Mouse (Mus musculus) G1E (cell line): ENCODE results near the gene Gprin3. TPM values are rescaled to one million over a fixed set of nuclear protein-coding genes. Genes with fewer than 3 reads are reported as not detected.

Experiments
- ATAC-seq: 2 replicates; pipeline ENCODE4 v1.8.0; 2016; ENCODE audit warnings: mild to moderate bottlenecking; ENCODE audit not compliant: insufficient number of reproducible peaks, poor library complexity, low FRiP score, severe bottlenecking; ENCODE audit errors: extremely low read depth
- DNase-seq: peaks from one replicate; pipeline ENCODE4 v3.0.0; 2012; ENCODE audit warnings: low spot score
- H3K27me3 ChIP-seq: 2 replicates; pipeline ENCODE4 v1.6.1; 2012; ENCODE audit warnings: mild to moderate bottlenecking, low read length, inconsistent platforms; ENCODE audit not compliant: insufficient read depth
- H3K36me3 ChIP-seq: replicated peaks from 2 replicates; pipeline ENCODE3; 2012; ENCODE audit warnings: mild to moderate bottlenecking, inconsistent platforms
- H3K4me1 ChIP-seq: 2 replicates; pipeline ENCODE4 v1.6.1; 2012; ENCODE audit warnings: low read depth, low read length, inconsistent platforms, mixed read lengths; ENCODE audit not compliant: insufficient read depth
- H3K4me3 ChIP-seq: 2 replicates; pipeline ENCODE4 v1.5.1; 2012; ENCODE audit warnings: low read depth, mild to moderate bottlenecking, inconsistent platforms, low read length, moderate library complexity, mixed read lengths
- H3K9me3 ChIP-seq: replicated peaks from 2 replicates; pipeline ENCODE4 v1.6.1; 2012; ENCODE audit warnings: inconsistent platforms
- CTCF ChIP-seq: IDR thresholded peaks from 2 replicates; pipeline ENCODE4 v1.5.1; 2012; ENCODE audit warnings: low read depth, low read length, inconsistent platforms, mixed read lengths
- GATA1 ChIP-seq: IDR thresholded peaks from 2 replicates; pipeline ENCODE4 v1.6.1; 2012; ENCODE audit warnings: borderline replicate concordance, low read length, inconsistent platforms, mixed read lengths
- GATA2 ChIP-seq: IDR thresholded peaks from 2 replicates; pipeline ENCODE4 v1.6.1; 2012; ENCODE audit warnings: low read depth, low read length, inconsistent platforms, borderline replicate concordance
- POLR2AphosphoS5 ChIP-seq: IDR thresholded peaks from 2 replicates; pipeline ENCODE4 v1.6.1; 2012; ENCODE audit warnings: low read depth, low read length, inconsistent platforms; ENCODE audit not compliant: insufficient replicate concordance
- TAL1 ChIP-seq: conservative IDR thresholded peaks from 2 replicates; pipeline ENCODE4 v1.6.1; 2012; ENCODE audit warnings: low read depth, low read length, inconsistent platforms, mixed read lengths
- polyA plus RNA-seq: library from polyadenylated mRNA; stranded (reverse); fragments of >175 nt; gene quantifications from 2 replicates; pipeline ENCODE4 v1.2.3, GENCODE M21; 2012
- total RNA-seq, 2 experiments: library from RNA; stranded (forward) in 1 of 2; stranded (reverse) in 1 of 2; fragments of 200-1000 nt in 1 of 2; fragments of >200 nt in 1 of 2; fragmentation: Nextera tagmentation in 1 of 2; gene quantifications; 2 replicates each; pipeline ENCODE4 v1.2.3; 2014 to 2017

Gene Gprin3
- total and polyA plus RNA-seq, 3 experiments, result 0.11 TPM; not detected in 2

GRCm38 (mm10) chr6:59433116-59433515 is 7.0 kb upstream of the Gprin3 start:
- TF ChIP-seq CTCF, result no peak
- no peak for TF ChIP-seq GATA1
- no peak for TF ChIP-seq GATA2
- no peak for TF ChIP-seq POLR2AphosphoS5
- no peak for TF ChIP-seq TAL1
- H3K9me3 ChIP-seq, result no peaks in the 10 kb centered on the region
- H3K36me3 ChIP-seq, result no peaks in the 10 kb centered on the region
- no peak overlapping the region for H3K4me3 ChIP-seq
- DNase-seq (no peak), ATAC-seq (no peak)
- H3K27me3 ChIP-seq, result no peaks in the 10 kb centered on the region
- no peaks in the 10 kb centered on the region for H3K4me1 ChIP-seq

GRCm38 (mm10) chr6:59426534-59426885 is 416 bp upstream of the Gprin3 start:
- Histone ChIP-seq H3K9me3 (no peaks in the 10 kb centered on the region), H3K36me3 (no peaks in the 10 kb centered on the region), H3K27me3 (no peaks in the 10 kb centered on the region), H3K4me1 (no peaks in the 10 kb centered on the region), H3K4me3 (no peak overlapping the region)
- no peak for DNase-seq
- ATAC-seq, result no peak
- no peak for TF ChIP-seq TAL1
- TF ChIP-seq GATA1, result no peak
- TF ChIP-seq CTCF, result no peak
- no peak for TF ChIP-seq POLR2AphosphoS5
- TF ChIP-seq GATA2, result no peak

GRCm38 (mm10) chr6:59424871-59425740 is 988 bp downstream of the Gprin3 start:
- no peak for DNase-seq
- Histone ChIP-seq H3K36me3 (no peaks in the 10 kb centered on the region), H3K4me3 (no peak overlapping the region), H3K9me3 (no peaks in the 10 kb centered on the region), H3K4me1 (no peaks in the 10 kb centered on the region), H3K27me3 (no peaks in the 10 kb centered on the region)
- no peak for ATAC-seq
- TF ChIP-seq TAL1 (no peak), POLR2AphosphoS5 (no peak), GATA2 (no peak), GATA1 (no peak), CTCF (no peak)

GRCm38 (mm10) chr6:59423836-59424235 is 2.3 kb downstream of the Gprin3 start:
- ATAC-seq (no peak), DNase-seq (no peak)
- Histone ChIP-seq H3K4me3 (no peak overlapping the region), H3K4me1 (no peaks in the 10 kb centered on the region), H3K36me3 (no peaks in the 10 kb centered on the region), H3K9me3 (no peaks in the 10 kb centered on the region), H3K27me3 (no peaks in the 10 kb centered on the region)
- TF ChIP-seq TAL1 (no peak), POLR2AphosphoS5 (no peak), GATA1 (no peak), GATA2 (no peak), CTCF (no peak)

- DNase-seq (no peak), ATAC-seq (no peak)
- H3K4me3 ChIP-seq, result no peak overlapping the region
- H3K9me3 ChIP-seq, result no peaks in the 10 kb centered on the region
- no peaks in the 10 kb centered on the region for H3K27me3 ChIP-seq
- H3K36me3 ChIP-seq, result no peaks in the 10 kb centered on the region
- H3K4me1 ChIP-seq, result no peaks in the 10 kb centered on the region
- TF ChIP-seq GATA1 (no peak), POLR2AphosphoS5 (no peak), CTCF (no peak), TAL1 (no peak), GATA2 (no peak)
These were observed 6.8 kb downstream of the Gprin3 start for GRCm38 (mm10) chr6:59419264-59419663.

GRCm38 (mm10) chr6:59418659-59419058 is 7.4 kb downstream of the Gprin3 start:
- no peak for TF ChIP-seq GATA1
- TF ChIP-seq POLR2AphosphoS5, result no peak
- no peak for TF ChIP-seq GATA2
- no peak for TF ChIP-seq TAL1
- no peak for TF ChIP-seq CTCF
- Histone ChIP-seq H3K27me3 (no peaks in the 10 kb centered on the region), H3K36me3 (no peaks in the 10 kb centered on the region), H3K9me3 (no peaks in the 10 kb centered on the region), H3K4me3 (no peak overlapping the region), H3K4me1 (no peaks in the 10 kb centered on the region)
- ATAC-seq (no peak), DNase-seq (no peak)
